Mouse (Mus musculus) embryonic fibroblast, embryonic 13.5 days (primary cell): ENCODE results near the gene Zfp612. TPM values are rescaled to one million over a fixed set of nuclear protein-coding genes. Genes with fewer than 3 reads are reported as not detected.
"Not testable (repeated sequence)": the region's sequence is repeated elsewhere in the genome, so short reads cannot be mapped to it uniquely, and the experiment has no call there.

Experiments used
- H3K27ac ChIP-seq: 2 replicates; pipeline ENCODE4 v1.5.1; 2012; ENCODE audit warnings: low read length, control low read depth, inconsistent platforms; ENCODE audit not compliant: insufficient read depth
- H3K4me1 ChIP-seq: 2 replicates; pipeline ENCODE4 v1.6.1; 2011; ENCODE audit warnings: low read length; ENCODE audit not compliant: control insufficient read depth, insufficient read depth
- H3K4me3 ChIP-seq: 2 replicates; pipeline ENCODE4 v1.5.1; 2011; ENCODE audit warnings: mild to moderate bottlenecking, control low read depth, low read length; ENCODE audit not compliant: insufficient read depth
- CTCF ChIP-seq: IDR thresholded peaks from 2 replicates; pipeline ENCODE4 v1.5.1; 2011; ENCODE audit warnings: mild to moderate bottlenecking, control low read depth, low read length, moderate library complexity, borderline replicate concordance; ENCODE audit not compliant: insufficient read depth
- POLR2A ChIP-seq: IDR thresholded peaks from 2 replicates; pipeline ENCODE4 v1.6.1; 2011; ENCODE audit warnings: low read depth, mild to moderate bottlenecking, control low read depth, low read length, moderate library complexity
- polyA plus RNA-seq: library from polyadenylated mRNA; stranded (reverse); fragments of >200 nt; gene quantifications from 2 replicates; pipeline ENCODE4 v1.2.4, GENCODE M21; 2011; ENCODE audit warnings: low read depth; ENCODE audit not compliant: missing spikeins, insufficient read length

Gene Zfp612
- polyA plus RNA-seq, result 2.3 and 2.8 TPM in 2 replicates

DNA sequence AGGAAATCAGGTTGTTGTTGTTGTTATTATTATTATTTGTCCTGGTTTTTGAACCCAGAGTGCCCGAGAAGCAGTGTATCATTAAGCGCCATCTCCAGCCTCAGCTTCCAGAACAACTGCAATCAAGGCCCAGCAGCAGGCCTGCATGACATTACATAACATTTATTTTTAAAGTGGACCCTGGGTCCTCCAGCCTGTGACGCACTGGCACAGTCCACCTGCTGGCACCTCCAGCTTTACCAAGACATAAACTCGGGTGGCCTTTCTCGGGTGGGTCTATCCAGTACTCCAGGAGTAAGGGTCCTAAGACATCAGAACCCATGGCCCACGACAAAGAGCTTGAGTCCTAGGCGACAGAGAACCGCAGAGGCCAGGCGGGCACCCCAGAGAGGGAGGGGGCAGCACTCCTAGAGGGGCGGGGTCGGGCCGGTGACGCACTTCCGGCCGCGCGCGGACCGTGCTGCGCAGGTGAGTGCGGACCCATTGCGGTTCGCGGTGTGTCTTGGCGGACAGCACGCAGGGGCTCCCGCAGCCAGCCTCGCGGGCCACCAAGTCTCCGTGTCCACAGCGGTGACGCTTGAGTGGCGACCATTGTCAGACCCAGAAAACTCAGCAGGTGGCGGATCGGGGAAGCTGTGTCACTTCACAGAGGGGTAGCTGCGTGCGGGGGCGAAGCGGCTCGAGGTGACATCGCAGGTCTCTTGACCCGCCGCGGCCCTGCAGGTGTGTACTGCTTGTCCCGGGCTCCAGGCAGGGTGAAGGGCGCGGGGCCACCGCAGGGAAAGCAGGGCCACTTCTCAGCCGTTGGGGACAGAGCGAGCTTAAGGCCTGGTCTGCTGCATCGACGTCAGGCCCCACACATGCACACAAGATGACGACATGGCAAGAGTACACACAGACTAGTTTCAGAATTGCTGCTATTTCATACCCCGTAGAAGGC is at the start of gene Zfp612:
TSS of gene Zfp612 (plus strand) at position 465 of the 940 bp plus-strand sequence.
- Histone ChIP-seq H3K4me1 (no peaks in the 10 kb centered on the region), H3K4me3 (peak within 1 kb of the TSS; percentile 61), H3K27ac (no peak within 1 kb of the TSS)
- no peak for TF ChIP-seq CTCF
- peak; percentile 46; the same call in 1 of the 2 replicates for TF ChIP-seq POLR2A

DNA sequence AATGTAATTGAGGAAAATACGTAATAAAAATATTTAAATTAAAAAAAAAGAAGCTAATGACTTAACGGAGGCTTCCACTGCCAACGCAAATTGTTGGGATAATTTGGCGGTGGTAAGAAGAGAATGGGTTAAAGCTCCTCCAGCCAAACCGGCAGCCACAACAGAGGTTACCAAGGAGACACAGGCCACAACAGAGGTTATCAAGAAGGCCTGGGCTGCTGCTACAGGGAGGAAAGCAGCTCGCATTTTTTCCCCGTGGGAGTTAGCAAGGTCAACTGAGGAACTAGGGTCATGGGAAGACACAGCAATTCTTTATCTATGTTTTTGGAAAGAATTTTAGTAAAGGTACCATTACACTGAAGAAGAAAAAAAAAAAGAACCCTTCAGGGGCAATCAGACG is 45.8 kb upstream of the Zfp612 start:
- not testable (repeated sequence) for H3K27ac ChIP-seq, H3K4me3 ChIP-seq, H3K4me1 ChIP-seq

DNA sequence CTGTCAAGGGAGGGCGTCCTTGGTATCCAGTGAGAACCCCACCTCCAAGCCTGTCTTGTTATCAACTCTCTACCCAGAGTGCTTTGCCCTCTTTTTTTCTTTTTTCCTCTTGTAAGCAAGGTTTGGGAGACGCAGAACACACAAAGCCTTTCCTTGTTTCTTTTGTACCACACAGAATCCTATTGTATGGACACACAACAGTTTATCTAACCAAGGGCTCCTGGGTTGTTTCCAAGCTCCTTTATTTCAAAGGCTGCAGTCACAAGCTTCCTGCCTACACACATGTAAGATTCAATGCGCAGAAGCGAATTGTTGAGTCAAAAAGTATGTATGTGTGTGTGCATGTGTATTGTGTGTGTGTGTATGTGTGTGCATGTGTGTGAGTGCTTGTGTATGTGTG is 45.2 kb upstream of the Zfp612 start:
- no peaks in the 10 kb centered on the region for H3K4me1 ChIP-seq
- H3K4me3 ChIP-seq, result no peak overlapping the region
- TF ChIP-seq CTCF (no peak), POLR2A (no peak)
- no peak overlapping the region for H3K27ac ChIP-seq

DNA sequence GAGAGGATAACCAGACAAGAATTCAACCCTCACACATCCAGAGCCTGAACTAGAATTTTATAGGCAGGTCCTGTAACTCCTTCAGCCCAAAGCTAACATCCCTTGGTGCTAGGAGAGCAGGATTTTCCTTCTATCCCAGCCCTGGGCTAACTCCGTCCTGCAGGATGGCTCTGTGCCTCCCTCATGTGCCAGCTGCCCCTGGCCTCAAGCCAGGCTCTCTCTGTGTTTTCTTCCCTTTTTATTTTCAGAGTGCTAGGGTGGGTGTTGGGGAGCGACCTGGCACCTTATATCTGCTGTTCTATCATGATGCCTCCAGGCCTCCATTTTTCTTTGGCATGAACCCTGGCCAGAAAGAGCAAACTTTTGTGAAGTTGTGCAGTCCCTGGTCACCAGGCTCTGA is 43.4 kb upstream of the Zfp612 start:
- Histone ChIP-seq H3K4me3 (no peak overlapping the region), H3K27ac (no peak overlapping the region), H3K4me1 (0 out of 2 replicates have a peak, but pooled peaks cover under 1% of the 10 kb centered on the region)
- no peak for TF ChIP-seq POLR2A
- no peak for TF ChIP-seq CTCF

DNA sequence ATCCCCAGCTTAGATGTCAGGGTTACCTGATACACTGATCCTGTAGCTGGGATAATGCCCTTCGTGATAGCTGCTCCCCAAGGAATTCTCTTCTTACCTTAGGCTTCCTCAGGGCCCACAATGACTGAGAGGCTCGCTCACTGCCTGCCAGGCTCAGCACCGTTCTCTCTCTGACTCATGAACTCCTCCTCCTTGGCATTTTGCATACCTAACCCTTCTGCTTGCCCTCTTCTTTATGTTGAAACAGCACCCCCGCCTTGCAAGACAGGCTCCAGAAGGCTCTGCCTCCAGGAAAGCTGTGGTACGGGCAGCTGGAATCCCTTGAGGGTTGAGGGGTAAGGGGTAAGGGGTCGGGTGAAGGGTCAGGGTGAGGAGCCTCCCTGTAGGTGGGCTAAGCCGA is 40.3 kb upstream of the Zfp612 start:
- no peak overlapping the region for H3K4me3 ChIP-seq
- no peak for TF ChIP-seq POLR2A
- no peak for TF ChIP-seq CTCF
- no peak overlapping the region for H3K27ac ChIP-seq
- peaks cover 3% of the 10 kb centered on the region; the same call in 1 of the 2 replicates for H3K4me1 ChIP-seq

DNA sequence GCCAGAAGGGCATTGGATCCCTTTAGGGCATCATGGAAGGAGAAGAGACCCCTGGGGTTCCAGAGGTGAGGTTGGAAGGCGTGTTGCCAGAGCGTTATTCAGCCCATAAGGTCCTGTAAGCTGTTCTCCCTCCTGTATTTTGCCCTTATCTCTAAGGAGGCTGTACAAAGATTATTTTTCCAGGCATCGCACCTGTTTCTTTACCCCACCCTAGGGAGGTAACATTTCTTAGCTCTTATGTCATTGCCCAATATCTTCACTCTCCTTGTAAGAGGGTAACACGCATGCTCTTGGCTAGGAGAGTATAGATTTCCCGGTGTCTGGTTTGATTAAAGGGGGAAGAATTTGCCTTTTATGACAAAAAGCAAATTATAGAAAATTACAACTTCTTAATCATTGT is 39.9 kb upstream of the Zfp612 start, which contains the start of gene Chst4:
TSS of gene Chst4 (minus strand) at position 82 of the 400 bp plus-strand sequence.
- Histone ChIP-seq H3K27ac (no peak within 1 kb of the TSS), H3K4me3 (no peak within 1 kb of the TSS), H3K4me1 (peaks cover 3% of the 10 kb centered on the region; the same call in 1 of the 2 replicates)
- TF ChIP-seq CTCF, result no peak

DNA sequence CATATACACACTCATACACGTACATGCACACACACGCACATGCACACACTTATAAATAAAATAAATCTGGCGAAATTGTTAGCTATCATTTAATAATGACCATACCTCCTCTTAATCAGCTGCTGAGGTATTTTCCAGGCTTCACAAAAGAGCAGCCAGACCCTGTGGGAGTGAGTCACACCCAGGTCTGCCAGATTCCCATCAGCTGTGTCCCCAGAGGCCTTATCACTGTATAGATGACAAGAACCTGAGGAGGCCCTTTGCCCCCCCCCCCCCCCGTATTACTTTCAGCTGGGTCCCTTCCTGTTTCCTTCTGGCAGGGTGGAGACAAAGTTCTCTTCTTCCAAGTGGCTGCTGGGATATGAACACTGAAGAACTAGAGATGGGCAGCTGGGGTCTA is 39.0 kb upstream of the Zfp612 start:
- peaks cover 3% of the 10 kb centered on the region; the same call in 1 of the 2 replicates for H3K4me1 ChIP-seq
- H3K4me3 ChIP-seq, result no peak overlapping the region
- no peak overlapping the region for H3K27ac ChIP-seq
- TF ChIP-seq CTCF, result no peak
- no peak for TF ChIP-seq POLR2A

DNA sequence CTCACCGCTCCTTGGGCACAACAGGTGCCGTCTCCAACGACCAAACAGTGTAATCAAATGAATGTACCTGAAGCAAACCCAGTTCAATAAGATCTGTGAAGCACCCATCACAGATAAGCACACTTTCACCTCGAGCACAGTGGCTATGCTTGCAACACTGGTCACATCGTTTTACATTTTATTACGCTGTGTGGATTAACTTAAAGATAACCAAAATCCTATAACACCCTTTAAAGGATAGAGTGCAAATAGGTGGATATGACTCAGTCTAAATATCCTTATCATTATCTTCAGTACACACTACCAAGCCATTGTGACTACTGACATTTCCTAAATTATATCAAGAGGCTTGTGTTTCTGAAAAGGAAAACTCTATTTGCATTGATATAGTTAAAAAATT is 28.3 kb upstream of the Zfp612 start:
- no peak overlapping the region for H3K4me3 ChIP-seq
- TF ChIP-seq POLR2A (no peak), CTCF (no peak)
- no peak overlapping the region for H3K27ac ChIP-seq
- H3K4me1 ChIP-seq, result no peaks in the 10 kb centered on the region

DNA sequence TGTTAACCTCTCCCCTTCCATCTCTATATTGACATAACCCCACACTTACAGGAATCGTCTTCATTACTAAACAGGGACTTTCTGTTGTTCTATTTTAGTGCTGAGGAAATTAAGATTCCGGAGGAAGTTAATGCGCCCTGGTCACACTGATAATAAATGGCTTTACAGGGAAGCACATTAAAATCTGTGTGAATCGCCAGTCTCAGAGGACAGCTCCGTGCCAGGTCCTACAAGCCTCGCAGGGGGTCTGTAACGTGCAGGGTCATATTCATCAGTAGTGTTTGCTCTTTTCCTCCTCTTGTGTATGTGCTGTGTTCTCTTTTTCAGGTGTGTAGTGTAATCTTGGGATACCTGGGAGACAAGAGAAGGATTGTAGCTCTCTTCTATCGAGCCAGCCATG is 21.3 kb upstream of the Zfp612 start:
- H3K4me1 ChIP-seq, result no peaks in the 10 kb centered on the region
- TF ChIP-seq POLR2A (no peak), CTCF (no peak)
- no peak overlapping the region for H3K4me3 ChIP-seq
- H3K27ac ChIP-seq, result no peak overlapping the region

DNA sequence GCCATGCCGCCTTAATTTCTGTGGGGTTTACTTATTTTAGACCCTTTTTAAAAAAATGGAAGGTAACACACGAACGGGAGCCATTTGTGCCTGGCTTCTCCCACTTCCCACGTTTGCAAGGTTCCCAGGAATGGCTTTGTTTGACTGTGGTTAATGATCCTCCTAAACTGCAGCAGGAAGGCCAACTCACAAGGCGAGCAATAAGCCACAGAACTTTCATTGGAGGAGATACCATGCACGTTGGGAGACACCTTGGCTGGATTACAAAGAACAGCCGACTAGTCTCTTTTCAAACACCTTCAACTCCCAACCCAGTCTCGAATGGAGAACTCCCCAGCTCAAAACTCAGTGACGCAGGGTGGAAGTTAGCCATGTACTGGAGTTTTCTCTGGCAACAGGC is 15.4 kb upstream of the Zfp612 start:
- Histone ChIP-seq H3K4me3 (no peak overlapping the region), H3K27ac (no peak overlapping the region), H3K4me1 (no peaks in the 10 kb centered on the region)
- TF ChIP-seq POLR2A (no peak), CTCF (no peak)
